Mouse (Mus musculus) cerebellum, adult 2 months (tissue): ENCODE results near the gene Nat8l.

Experiments
- CTCF ChIP-seq: fragments of 200-500 bp; IDR thresholded peaks from 2 replicates; pipeline ENCODE4 v1.5.1; 2011; ENCODE audit warnings: low read depth, mild to moderate bottlenecking, control low read depth, low read length, moderate library complexity, borderline replicate concordance; ENCODE audit not compliant: insufficient read depth
- POLR2A ChIP-seq: fragments of 200-500 bp; IDR thresholded peaks from 2 replicates; pipeline ENCODE4 v1.6.1; 2011; ENCODE audit warnings: low read length, control low read depth, borderline replicate concordance; ENCODE audit not compliant: insufficient read depth

DNA sequence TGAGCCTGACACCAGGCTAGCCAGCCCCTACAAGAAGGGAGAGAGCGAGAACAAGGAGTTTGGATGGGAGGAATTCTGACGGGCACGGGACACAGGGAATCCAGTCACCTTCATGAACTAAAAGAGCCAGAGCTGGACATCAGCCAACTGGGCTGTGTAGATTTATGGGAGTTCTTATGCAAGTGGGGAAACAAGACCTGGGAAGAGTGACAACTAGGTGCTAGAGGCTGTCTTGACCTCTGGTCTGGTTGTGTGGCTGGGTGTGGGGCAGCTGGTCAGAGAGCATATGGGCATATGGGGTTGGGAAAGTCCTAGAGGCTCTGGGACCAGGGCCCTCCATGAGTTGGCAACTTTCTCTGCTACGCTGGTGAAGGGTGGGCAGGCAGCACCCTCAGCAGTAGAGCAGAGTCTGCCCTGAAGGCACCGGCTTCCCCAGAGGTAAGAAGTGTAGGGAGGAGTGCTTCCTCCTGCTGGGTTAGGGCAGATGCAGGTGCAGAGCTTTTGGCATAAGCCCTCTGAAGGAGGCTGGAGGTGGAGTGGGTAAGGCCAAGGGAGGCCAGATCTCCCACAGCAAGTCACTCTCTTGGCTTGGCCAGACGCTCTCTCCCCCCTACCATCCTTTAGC is 3.8 kb downstream of the Nat8l start:
- TF ChIP-seq CTCF (no peak), POLR2A (no peak)
